Mouse (Mus musculus): ENCODE measurements around the gene Npnt.

The Npnt gene

GRCm38 (mm10) chr3:132892481-132892880 is 57.6 kb downstream of the Npnt start:
- DNase-seq (ENCODE audit: low spot score), result no peak

- no peak for DNase-seq (ENCODE audit: low spot score)
Measured at GRCm38 (mm10) chr3:132887074-132887848, 62.8 kb downstream of the Npnt start.

GRCm38 (mm10) chr3:132886419-132887050 is 63.6 kb downstream of the Npnt start:
- no peak for DNase-seq (ENCODE audit: low spot score)

- DNase-seq (ENCODE audit: low spot score), result no peak
Measured at GRCm38 (mm10) chr3:132884459-132884858, 65.6 kb downstream of the Npnt start.

- DNase-seq (ENCODE audit: low spot score), result no peak
Measured at GRCm38 (mm10) chr3:132883256-132883655, 66.8 kb downstream of the Npnt start.

GRCm38 (mm10) chr3:132880826-132881225 is 69.3 kb downstream of the Npnt start:
- DNase-seq (ENCODE audit: low spot score), result no peak

- DNase-seq (ENCODE audit: low spot score), result no peak
Measured at GRCm38 (mm10) chr3:132880361-132880760, 69.7 kb downstream of the Npnt start.

GRCm38 (mm10) chr3:132876933-132877676 is 73.0 kb downstream of the Npnt start:
- no peak for DNase-seq (ENCODE audit: low spot score)

GRCm38 (mm10) chr3:132876011-132876708 is 73.9 kb downstream of the Npnt start:
- DNase-seq (ENCODE audit: low spot score), result no peak

- no peak for DNase-seq (ENCODE audit: low spot score)
Measured at GRCm38 (mm10) chr3:132873251-132873650, 76.8 kb downstream of the Npnt start.

- no peak for DNase-seq (ENCODE audit: low spot score)
Measured at GRCm38 (mm10) chr3:132871318-132871904, 78.7 kb downstream of the Npnt start.

GRCm38 (mm10) chr3:132870079-132870478 is 80.0 kb downstream of the Npnt start:
- DNase-seq (ENCODE audit: low spot score), result no peak

GRCm38 (mm10) chr3:132868838-132869237 is 81.3 kb downstream of the Npnt start:
- DNase-seq (ENCODE audit: low spot score), result no peak

- DNase-seq (ENCODE audit: low spot score), result no peak
Measured at GRCm38 (mm10) chr3:132866984-132867383, 83.1 kb downstream of the Npnt start.

GRCm38 (mm10) chr3:132865596-132865995 is 84.5 kb downstream of the Npnt start:
- DNase-seq (ENCODE audit: low spot score), result no peak

GRCm38 (mm10) chr3:132864986-132865385 is 85.1 kb downstream of the Npnt start:
- no peak for DNase-seq (ENCODE audit: low spot score)

GRCm38 (mm10) chr3:132864329-132864919 is 85.7 kb downstream of the Npnt start:
- DNase-seq (ENCODE audit: low spot score), result no peak

- DNase-seq (ENCODE audit: low spot score), result no peak
Measured at GRCm38 (mm10) chr3:132863843-132864242, 86.2 kb downstream of the Npnt start.

GRCm38 (mm10) chr3:132860796-132861195 is 89.3 kb downstream of the Npnt start:
- DNase-seq (ENCODE audit: low spot score), result no peak

- no peak for DNase-seq (ENCODE audit: low spot score)
Measured at GRCm38 (mm10) chr3:132859573-132859972, 90.5 kb downstream of the Npnt start.

GRCm38 (mm10) chr3:132858849-132859248 is 91.2 kb downstream of the Npnt start:
- DNase-seq (ENCODE audit: low spot score), result no peak

All from testis, postnatal 14 days (tissue).